Mouse (Mus musculus): ENCODE measurements around the gene Glis1.

DNA sequence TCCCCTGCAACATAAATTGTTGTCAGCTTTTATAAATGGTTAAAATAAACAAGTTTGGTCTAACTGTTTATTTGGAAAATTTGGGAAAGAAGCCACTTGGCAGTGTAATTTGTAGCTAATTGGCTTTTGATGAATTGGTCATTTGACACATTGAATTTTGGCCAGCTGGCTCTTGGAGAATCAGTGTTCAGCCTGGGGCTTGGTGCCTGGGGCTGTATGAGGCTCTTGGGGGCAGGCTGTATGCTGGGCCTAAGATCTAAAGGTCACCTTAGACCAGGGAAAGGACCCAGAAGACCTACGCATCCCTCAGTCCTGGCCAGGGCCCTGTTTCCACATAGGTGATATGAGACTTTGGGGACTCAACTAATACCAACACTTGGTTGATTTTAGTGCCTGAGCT lies 111.3 kb downstream of the Glis1 start:
- TF ChIP-seq CTCF (IDR thresholded peaks at IDR 0.05; ENCODE audit: extremely low read depth, insufficient read depth, low read length) (no peak), POLR2A (IDR thresholded peaks at IDR 0.05; ENCODE audit: extremely low read depth, insufficient read depth, low read length) (no peak)

All from cortical plate, adult 2 months (tissue).